Mouse (Mus musculus) kidney, postnatal 36 days (tissue): ENCODE measurements around the gene Kbtbd6.
"Not testable (repeated sequence)": the region's sequence is repeated elsewhere in the genome, so short reads cannot be mapped to it uniquely, and the experiment has no call there.

Experiments
- DNase-seq, 2 experiments: peaks; one replicate each; pipeline ENCODE4 v3.0.0; 2021 to 2022; ENCODE audit warnings: mixed read lengths in 2 of 2

The Kbtbd6 gene

GRCm38 (mm10) chr14:79451681-79452590, at the start of gene Kbtbd6:
Gene Kbtbd6, plus strand, starts transcription at chr14:79451835.
- DNase-seq, result peak; percentile 85 to 88

- DNase-seq, result no peak
Measured at GRCm38 (mm10) chr14:79407641-79408040, 44.0 kb upstream of the Kbtbd6 start.

DNA sequence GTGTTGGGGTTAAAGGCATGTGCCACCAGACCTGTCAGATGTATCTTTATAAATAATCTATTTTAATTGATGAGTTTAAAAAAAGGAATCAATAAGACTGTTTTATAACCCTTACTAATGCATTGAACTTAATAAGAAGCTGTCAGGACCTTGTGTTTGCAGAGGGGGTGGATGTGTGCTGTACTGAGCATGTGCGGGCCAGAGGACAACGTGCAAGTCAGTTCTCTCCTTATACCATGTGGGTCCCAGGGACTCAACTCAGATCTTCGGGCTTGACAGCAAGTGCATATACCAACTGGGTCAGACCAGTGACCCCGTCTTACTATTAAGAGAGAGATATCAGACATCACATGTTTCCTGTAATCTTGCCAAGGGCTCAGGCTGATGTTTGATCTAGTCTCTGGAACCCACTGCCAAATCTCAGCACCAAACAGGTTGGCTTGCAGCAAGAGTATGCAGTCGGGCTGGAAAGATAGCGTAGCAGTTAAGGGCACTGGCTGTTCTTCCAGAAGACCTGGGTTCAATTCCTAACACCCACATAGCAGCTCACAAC, 42.3 kb upstream of the Kbtbd6 start:
- DNase-seq, result no peak

GRCm38 (mm10) chr14:79410662-79411061, 41.0 kb upstream of the Kbtbd6 start:
- no peak for DNase-seq

- no peak for DNase-seq
Measured at GRCm38 (mm10) chr14:79413121-79413520, 38.5 kb upstream of the Kbtbd6 start.

DNA sequence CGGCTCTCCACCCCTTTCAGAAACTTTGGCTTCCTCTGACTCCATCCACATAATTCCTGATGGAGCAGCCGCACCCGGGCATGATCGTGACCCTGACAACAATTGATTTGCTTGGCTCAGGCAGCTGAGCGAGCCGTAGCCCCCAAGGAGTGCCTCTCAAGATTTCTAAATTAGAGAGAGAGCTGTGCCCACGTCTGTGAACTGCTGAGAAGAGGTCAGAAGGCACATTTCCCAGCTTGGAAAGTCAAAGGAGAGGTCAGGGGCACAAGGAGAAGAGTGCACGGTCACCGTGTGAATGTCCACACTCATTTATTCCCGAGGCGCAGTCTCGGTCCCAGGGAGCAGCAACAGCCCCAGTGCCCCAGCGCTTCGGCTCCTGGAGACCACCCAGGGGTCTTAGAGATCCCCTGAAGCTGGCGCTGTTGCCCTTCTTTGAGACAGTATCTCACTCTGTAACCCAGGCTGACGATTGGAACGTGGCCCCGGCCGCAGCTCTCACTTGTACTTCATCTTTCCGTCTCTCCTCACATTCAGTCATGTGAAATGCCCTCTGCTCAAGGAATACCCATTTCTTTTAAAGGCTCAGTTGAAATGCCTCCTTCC, 31.5 kb upstream of the Kbtbd6 start:
- no peak for DNase-seq

- DNase-seq, result peak; percentile 94 to 97
Measured at GRCm38 (mm10) chr14:79425979-79426729, 25.5 kb upstream of the Kbtbd6 start, which contains the start of gene Kbtbd7. Gene Kbtbd7, plus strand, starts transcription at chr14:79426511.

DNA sequence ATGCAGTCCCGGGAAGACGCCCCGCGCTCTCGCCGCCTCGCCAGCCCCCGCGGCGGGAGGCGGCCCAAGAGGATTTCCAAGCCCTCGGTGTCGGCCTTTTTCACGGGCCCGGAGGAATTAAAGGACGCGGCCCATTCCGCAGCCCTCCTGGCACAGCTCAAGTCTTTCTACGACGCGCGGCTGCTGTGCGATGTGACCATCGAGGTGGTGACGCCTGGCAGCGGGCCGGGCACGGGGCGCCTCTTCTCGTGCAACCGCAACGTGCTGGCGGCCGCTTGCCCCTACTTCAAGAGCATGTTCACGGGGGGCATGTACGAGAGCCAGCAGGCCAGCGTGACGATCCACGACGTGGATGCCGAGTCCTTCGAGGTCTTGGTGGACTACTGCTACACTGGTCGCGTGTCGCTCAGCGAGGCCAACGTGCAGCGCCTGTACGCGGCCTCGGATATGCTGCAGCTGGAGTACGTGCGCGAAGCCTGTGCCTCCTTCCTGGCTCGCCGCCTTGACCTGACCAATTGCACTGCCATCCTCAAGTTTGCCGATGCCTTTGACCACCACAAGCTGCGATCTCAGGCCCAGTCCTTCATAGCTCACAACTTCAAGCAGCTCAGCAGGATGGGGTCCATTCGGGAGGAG, 24.8 kb upstream of the Kbtbd6 start:
- peak in 1 of 2 experiments; percentile 22 for DNase-seq

DNA sequence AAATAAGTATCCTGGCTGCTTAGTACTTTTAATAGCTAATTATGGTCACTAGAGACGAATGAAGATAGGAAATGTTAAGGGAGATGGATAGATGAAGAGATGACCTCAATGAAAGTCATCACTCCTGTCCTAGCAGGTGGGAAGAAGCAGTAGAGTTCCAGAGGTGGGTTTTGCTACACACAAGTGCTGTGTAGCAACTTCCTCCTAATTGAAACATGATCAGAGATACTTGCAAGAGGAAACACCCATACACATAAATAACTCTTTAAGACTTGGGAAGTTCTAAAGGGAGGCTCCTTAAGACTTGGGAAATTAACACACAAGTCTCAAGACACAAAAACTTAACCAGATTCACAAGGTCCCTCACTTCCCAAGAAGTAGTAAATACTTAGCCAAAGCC, 17.6 kb upstream of the Kbtbd6 start:
- DNase-seq, result no peak

DNA sequence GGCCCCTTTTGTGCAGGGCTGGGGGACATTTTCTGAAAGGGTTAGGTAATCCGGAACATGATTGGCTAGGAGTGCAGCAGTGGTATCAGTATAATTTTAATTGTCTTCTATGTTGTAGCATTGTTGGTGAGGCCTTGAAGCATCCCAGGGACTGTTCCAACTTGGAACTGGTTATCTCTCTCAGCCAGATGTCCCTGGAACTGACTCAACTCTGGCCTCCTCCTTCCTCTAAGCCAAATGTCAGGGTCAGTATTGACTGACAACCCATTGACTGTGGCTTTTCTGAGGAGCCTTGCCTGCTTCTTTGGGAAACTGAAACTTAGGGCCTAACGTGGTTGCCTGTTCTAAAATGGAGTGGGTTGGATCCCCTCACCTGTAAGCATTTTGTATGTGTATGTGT, 11.0 kb upstream of the Kbtbd6 start:
- DNase-seq, result no peak

DNA sequence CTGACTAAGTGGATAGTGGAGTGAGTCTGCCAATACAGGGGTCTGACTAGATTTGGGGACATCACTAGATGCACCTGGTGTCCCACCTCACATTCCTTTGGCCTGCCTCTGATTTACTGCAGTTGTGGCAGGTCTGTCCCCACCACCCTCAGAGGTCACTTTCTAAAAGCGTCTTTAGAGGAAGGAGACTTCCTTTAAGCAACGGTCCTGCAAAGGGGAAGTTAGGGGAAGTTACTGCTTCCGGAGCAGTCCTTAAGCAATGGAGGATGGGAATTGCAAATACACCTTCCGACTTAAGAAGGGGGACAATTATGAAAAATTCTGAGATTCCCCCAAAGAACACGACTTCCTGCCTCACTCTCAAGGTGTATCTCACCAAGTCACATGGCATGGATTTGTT, 10.2 kb upstream of the Kbtbd6 start:
- DNase-seq, result no peak

DNA sequence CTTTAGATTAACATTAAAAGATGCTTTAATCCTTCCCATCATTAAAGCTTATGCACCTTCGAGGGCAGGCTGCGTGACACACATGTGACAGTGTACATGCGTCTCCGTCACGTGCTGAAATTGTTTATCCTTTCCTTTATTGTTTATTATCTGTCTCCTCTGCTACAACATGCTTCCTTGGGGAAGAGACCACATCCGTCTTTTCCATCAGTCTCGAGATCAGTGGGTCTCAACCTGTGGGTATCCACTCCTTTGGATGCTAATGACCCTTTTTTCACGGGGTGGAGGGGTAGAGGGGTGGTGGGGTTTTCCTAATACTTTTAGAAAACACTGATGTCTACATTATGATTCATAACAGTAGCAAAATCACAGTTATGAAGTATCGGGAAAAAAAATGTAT, 7.0 kb upstream of the Kbtbd6 start:
- no peak for DNase-seq

DNA sequence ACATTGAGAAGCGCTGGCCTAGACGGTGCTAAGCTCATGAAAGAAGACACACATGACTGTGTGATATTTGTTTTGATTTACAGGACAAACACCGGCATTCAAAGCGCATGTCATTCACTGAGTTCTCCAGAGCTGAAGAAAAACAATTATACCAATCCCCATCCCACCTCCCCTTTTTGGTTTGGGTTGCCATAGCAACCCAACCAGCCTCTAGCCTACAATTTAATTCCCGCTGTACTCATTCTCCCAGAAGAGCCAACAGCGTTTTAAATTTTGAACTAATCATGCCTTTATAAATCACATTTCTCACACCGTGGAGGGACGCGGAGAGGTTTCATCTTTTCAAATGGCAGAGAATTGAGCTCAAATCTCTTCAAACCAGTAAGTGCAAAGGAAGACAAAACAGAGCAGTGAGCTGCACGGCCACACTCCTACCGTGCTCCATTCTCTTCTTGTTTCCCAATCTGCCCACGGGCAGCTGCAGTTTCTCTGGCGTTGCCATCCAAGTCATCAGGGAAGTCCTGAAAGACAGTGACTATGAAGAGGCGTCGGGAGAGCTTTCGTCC, 6.5 kb upstream of the Kbtbd6 start:
- DNase-seq, result no peak

DNA sequence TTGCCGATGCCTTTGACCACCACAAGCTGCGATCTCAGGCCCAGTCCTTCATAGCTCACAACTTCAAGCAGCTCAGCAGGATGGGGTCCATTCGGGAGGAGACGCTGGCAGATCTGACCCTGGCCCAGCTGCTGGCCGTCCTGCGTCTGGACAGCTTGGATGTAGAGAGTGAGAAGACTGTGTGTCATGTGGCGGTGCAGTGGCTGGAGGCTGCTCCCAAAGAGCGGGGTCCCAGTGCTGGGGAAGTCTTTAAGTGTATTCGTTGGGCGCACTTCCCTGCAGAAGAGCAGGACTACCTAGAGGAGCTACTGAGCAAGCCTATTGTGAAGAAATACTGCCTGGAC, 928 bp downstream of the Kbtbd6 start:
- not testable (repeated sequence) for DNase-seq

DNA sequence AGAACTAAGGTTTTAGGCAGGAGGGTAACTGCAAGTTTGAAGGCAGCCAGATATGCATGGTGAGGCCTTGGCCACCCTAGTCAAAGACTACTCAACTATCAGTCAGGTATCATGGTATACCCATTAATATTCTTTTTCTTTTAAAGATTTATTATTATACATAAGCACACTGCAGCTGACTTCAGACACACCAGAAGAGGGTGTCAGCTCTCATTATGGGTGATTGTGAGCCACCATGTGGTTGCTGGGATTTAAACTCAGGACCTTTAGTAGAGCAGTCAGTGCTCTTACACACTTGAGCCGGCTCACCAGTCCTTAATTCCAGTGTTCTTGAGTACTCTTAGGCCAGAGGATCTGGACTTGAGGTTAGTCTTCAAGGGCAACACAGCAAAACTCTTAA, 8.8 kb downstream of the Kbtbd6 start:
- no peak for DNase-seq

DNA sequence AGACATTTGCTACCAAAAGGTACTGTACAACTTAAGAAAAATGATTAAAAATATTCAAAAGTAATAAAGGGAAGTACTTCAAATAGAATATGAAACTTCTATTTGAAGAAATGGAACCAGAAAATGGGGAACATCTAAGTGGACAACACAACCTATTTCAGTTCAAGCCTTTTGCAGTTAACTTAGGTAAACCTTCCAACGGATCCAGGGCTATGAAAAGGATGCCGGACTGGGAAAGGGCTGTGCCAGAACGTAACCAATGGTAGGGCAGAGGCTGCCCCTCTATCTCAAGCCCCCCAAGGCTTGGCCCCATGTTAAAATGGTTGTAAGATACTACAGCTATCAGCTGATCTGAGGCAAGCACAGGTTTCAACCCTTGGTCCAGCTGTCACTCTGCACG, 9.4 kb downstream of the Kbtbd6 start:
- no peak for DNase-seq

- no peak for DNase-seq
Measured at GRCm38 (mm10) chr14:79465623-79466022, 14.0 kb downstream of the Kbtbd6 start.

- peak; percentile 65 to 89 for DNase-seq
Measured at GRCm38 (mm10) chr14:79467621-79468020, 16.0 kb downstream of the Kbtbd6 start.

DNA sequence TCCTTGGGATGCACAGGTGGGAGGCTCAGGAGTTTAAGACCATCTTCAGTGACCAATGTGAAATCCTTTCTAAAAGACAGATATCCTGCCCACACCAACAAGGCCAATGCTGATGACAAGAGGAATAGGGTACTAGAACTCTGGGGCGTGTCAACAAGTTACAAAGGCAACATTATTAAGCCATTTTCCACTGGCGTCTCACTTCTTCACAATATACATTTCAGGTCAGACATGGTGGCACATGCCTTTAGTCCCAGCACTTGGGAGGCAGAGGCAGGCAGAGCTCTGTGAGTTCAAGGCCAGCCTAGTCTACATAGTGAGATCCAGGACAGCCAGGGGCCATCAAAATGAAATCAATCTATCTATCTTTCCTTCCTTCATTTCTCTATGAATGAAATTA, 21.7 kb downstream of the Kbtbd6 start:
- DNase-seq, result no peak

- peak; percentile 97 to 99 for DNase-seq
Measured at GRCm38 (mm10) chr14:79480624-79481338, 29.1 kb downstream of the Kbtbd6 start, which contains the start of gene Elf1. Gene Elf1, plus strand, starts transcription at chr14:79481194.

- DNase-seq, result peak; percentile 89 to 92
Measured at GRCm38 (mm10) chr14:79481339-79482151, 29.9 kb downstream of the Kbtbd6 start, which contains the start of gene Wbp4. Gene Wbp4, minus strand, starts transcription at chr14:79481520.
